Mouse (Mus musculus) heart, postnatal 0 days (tissue): ENCODE measurements around the gene 1700016C15Rik.

Experiments
- CTCF ChIP-seq: IDR thresholded peaks from 2 replicates; pipeline ENCODE4 v1.5.1; 2016; ENCODE audit warnings: antibody characterized with exemption, control low read depth, low read depth
- EP300 ChIP-seq: IDR thresholded peaks from 2 replicates; pipeline ENCODE4 v1.6.1; 2016; ENCODE audit warnings: antibody characterized with exemption, low read depth

DNA sequence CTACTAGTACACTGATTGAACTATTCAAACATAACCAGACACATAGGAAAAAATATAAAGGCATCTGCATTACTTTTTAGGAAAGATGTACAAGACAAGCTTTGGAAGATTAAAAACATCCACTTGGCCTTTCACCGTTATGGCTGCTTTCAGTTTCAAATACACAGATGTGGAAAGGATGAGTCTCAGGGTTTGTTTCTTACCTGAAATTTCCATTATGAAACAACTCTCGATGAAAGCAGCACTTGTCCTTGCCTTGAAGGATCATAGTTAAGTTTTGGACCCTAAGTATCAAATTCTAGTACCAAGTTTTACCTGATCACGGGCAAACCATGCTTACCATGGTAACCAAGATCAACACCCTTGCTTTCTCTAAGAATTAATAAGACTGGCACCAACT, 63.2 kb downstream of the 1700016C15Rik start:
- TF ChIP-seq CTCF (no peak), EP300 (no peak)
